Mouse (Mus musculus): Measurements from ENCODE around the gene Slc36a4. TPM values are rescaled to one million over a fixed set of nuclear protein-coding genes. Genes with fewer than 3 reads are reported as not detected.
A peak's percentile ranks its signal among the peaks of the same experiment; 100 is the strongest.

Slc36a4 gene
- 7.6 to 15.0 TPM (median 11.3 TPM) in 3 replicates for total RNA-seq (2017)

DNA sequence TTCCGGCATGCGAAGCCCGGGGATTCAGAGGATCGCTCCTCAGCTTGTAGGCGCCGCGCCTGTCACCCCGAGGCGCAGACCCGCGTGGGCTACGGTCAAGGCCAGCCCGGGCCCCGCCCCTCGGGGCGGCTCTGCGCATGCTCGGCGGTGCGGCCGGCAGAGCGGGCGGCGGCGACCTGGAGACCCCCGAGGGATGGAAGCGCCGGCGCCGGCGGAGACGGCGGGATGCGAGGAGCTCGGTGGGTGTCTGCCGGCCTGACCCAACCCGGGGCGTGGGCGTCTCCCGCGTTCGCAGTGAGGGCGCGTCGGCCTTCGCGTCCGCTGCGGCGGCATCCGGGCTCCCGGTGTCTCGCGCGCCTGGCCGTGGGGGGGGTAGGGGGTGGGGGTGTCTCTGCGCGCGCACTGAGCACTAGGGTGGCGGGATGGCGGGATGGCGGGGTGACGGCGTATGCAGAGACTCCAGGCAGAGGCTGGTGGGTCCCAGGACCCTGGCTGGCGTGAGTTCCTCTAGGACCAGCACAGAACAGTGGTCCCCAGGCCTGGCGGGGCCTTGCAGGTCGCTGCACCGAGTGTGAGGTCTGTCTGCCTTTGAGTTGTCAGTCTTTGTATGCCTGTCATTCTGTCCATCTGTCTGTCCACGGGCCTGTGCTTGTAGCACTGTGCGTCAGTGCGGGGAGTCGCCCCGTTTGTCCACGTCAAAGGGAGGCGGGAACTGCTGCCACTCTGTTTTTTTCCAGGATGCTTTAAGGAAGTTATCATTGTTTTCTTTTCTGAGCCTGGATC is at the start of gene Slc36a4:
TSS of gene Slc36a4 (plus strand) at position 140 of the 783 bp plus-strand sequence.
- peak; percentile 68 for ATAC-seq (replicated peaks; ENCODE audit: insufficient number of reproducible peaks, low FRiP score, low TSS enrichment, poor library complexity, severe bottlenecking)

DNA sequence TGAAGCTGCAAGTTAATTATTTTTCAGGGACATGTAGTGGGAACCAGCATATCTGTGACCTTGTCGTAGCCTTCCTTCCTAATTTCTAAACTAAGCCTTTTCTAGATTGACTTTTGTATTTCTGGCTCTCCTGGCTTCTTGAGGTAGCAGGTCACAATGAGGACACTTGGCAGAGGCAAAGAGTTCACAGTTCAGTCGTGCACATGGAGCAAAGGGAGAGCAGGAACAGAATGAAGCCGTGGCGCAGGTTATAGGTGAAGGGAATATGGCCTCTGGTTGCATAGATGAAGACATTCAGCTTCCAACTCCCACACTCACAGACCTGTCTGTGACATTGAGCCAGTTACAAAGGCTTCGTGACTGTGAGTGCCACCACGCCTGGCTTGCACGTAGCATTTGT is 44.9 kb upstream of the Slc36a4 start:
- no peak for ATAC-seq (replicated peaks; ENCODE audit: insufficient number of reproducible peaks, low FRiP score, low TSS enrichment, poor library complexity, severe bottlenecking)

DNA sequence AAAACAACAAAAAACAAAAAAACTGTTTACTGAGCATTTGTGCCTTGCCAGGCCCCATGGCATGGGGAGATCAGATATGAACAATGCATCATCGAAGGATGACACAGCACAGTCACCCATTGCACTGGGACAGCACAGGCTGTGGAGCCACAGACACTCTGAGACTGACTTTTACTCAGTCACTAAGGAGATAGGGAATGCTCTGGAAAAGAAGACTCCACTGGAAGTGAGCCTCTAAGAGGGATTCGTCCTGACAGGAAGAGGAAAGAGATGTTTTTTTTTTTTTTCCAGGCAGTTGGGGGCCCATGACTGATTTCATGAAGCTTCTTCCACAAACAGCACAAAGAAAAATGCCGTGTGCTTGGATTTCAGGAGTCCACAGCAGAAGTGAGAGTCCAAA is 40.1 kb upstream of the Slc36a4 start:
- ATAC-seq (replicated peaks; ENCODE audit: insufficient number of reproducible peaks, low FRiP score, low TSS enrichment, poor library complexity, severe bottlenecking): no peak

GRCm38 (mm10) chr9:15670002-15670527 is 39.5 kb upstream of the Slc36a4 start:
- no peak for ATAC-seq (replicated peaks; ENCODE audit: insufficient number of reproducible peaks, low FRiP score, low TSS enrichment, poor library complexity, severe bottlenecking)

- no peak for ATAC-seq (replicated peaks; ENCODE audit: insufficient number of reproducible peaks, low FRiP score, low TSS enrichment, poor library complexity, severe bottlenecking)
These were observed 37.3 kb upstream of the Slc36a4 start for GRCm38 (mm10) chr9:15672251-15672650.

GRCm38 (mm10) chr9:15681855-15682466 is 27.6 kb upstream of the Slc36a4 start:
- no peak for ATAC-seq (replicated peaks; ENCODE audit: insufficient number of reproducible peaks, low FRiP score, low TSS enrichment, poor library complexity, severe bottlenecking)

GRCm38 (mm10) chr9:15685215-15685614 is 24.3 kb upstream of the Slc36a4 start:
- ATAC-seq (replicated peaks; ENCODE audit: insufficient number of reproducible peaks, low FRiP score, low TSS enrichment, poor library complexity, severe bottlenecking): peak; percentile 70

DNA sequence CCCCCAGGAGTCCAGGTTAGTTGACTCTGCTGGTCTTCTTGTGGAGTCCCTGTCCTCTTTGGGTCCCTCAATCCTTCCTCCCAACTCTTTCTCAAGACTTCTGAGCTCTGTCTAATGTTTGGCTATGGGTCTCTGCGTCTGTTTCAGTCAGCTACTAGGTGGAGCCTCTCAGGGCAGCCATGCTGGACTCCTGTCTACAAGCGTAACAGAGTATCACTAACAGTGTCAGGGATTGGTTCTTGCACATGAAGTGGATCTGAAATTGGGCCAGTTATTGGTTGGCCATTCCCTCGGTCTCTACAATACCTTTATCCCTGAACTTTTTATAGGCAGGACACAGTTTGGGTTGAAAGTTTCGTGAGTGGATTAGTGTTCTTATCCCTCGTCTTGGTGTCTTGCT is 22.2 kb upstream of the Slc36a4 start:
- no peak for ATAC-seq (replicated peaks; ENCODE audit: insufficient number of reproducible peaks, low FRiP score, low TSS enrichment, poor library complexity, severe bottlenecking)

DNA sequence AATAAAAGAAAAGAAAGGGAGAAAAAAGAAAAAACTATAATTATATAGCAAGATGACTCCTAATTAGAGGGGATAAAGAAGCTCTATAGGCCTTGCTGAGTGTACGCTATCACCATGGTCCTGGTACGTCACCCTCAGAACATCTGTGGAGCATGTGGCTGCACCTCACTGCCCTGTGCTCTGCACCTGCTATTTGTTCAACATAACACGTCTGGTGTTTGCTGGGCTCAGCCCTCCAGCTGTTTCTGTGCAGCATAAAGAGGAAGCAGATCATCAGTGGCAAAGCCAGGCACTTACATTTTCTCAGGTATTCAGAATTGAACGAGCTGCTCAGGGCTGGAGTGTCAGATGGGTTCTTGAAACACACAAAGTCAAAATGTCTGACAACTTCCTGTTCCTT is 15.7 kb upstream of the Slc36a4 start:
- ATAC-seq (replicated peaks; ENCODE audit: insufficient number of reproducible peaks, low FRiP score, low TSS enrichment, poor library complexity, severe bottlenecking): no peak

- ATAC-seq (replicated peaks; ENCODE audit: insufficient number of reproducible peaks, low FRiP score, low TSS enrichment, poor library complexity, severe bottlenecking): no peak
These were observed 14.5 kb upstream of the Slc36a4 start for GRCm38 (mm10) chr9:15694989-15695388.

DNA sequence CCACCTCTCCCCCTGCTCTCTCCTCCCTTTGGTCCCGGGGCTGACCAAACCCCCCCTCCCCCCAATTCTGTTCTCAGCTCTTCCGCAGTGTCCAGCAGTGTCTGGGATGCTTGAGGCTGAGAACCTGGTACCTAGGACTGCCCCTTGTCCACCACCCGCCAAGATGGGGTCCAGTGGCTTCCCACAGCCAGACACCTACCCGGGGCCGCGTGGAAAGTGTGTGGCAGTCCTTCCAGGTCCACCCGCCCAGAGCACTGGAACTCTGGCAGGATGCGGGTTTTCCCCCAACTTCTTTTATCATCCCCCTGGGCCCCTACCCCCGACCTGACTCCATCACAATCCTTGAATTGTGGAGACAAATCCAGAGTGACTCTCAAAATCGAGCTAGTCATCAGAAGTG is 3.8 kb upstream of the Slc36a4 start:
- no peak for ATAC-seq (replicated peaks; ENCODE audit: insufficient number of reproducible peaks, low FRiP score, low TSS enrichment, poor library complexity, severe bottlenecking)

GRCm38 (mm10) chr9:15708979-15709598 is 449 bp upstream of the Slc36a4 start:
- ATAC-seq (replicated peaks; ENCODE audit: insufficient number of reproducible peaks, low FRiP score, low TSS enrichment, poor library complexity, severe bottlenecking): peak; percentile 72

DNA sequence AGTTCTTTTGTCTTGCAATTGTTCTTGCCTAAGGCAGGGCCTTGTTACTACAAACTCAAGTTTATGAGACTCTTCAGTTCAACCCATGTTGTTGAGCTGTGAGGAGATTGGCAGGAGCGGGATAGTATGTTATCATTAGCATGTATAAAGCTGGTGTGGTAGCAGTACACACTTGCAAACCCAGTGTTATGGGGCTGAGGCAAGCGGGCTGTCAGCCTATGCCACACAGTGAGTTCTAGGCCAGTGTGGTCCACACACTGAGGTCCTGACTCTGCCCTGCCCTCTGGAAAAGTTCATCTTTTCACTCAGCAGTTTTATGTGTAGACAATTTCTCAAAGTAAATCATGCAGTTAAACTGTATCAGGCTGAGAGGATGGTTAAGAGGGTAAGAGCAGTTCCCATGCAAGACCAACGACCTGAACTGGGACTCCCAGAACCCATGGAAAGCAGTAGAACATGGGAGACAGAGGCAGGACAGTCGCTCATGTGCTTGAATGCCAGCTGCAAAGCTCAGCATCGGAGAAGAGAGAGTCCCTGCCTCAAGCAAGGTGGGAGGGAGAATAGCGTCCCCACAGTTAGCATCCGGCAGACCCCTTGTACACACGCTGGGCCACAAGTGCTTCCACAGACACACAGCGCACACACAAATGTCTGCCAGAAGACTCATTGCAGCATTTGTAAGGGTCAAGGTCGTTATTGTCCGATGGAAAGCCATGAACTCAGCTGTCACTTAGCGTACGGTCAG is 1.5 kb downstream of the Slc36a4 start:
- no peak for ATAC-seq (replicated peaks; ENCODE audit: insufficient number of reproducible peaks, low FRiP score, low TSS enrichment, poor library complexity, severe bottlenecking)

DNA sequence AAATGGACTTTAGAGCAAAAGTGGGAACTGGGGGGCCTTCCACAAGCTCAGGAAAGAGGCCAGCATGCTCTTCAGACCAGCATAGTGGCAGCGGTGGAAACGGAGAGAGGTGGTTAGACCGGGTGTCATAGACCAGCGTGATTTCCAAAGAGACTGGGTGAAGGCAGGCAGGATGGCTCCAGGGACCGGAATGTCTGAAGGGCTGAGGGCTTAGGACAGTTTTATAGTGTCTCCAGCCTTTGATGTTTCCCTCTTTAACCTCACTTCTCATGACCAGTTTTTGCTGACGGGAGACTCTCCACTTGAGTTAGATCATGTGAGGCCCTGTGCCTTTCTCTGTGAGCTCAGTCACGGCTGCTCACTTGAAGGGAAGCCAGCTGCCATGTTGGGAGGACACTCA is 2.1 kb downstream of the Slc36a4 start:
- no peak for ATAC-seq (replicated peaks; ENCODE audit: insufficient number of reproducible peaks, low FRiP score, low TSS enrichment, poor library complexity, severe bottlenecking)

GRCm38 (mm10) chr9:15714792-15715191 is 5.3 kb downstream of the Slc36a4 start:
- no peak for ATAC-seq (replicated peaks; ENCODE audit: insufficient number of reproducible peaks, low FRiP score, low TSS enrichment, poor library complexity, severe bottlenecking)

DNA sequence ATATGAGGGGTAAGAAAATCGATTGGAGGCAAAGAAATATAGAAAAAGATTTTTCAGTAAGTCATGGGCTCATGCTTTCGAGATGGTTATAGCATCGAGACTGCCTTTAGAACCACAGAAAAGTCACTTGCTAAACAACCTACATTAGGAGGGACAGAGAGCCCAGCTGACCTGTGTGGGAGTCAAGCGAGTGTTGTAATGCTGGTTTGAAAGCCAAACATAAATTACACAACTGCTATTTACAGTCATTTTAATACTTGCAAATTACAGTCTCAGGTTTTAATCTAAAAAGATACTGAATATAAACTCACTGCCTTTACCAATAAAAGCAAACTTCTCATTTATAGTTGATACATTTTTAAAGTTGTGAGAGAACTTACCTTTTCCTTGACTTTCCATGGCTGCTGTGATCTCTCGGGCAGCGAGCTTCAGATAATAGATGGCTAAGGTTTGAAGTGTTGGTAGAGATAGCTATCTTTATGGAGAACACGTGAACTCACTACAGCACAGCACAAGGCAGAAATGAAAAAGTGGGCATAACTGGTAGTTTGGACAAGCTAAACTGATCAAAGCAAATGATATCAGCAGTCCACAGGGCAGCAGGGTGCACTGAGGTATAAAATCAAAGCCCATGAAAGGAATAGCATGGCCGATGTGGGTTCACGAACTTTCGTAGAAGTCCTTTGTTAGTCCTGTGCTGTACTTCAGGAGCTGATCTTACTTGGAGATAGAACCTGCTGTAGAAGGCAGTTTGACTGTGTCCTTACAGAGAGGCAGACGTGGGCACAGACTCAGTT is 5.9 kb downstream of the Slc36a4 start:
- ATAC-seq (replicated peaks; ENCODE audit: insufficient number of reproducible peaks, low FRiP score, low TSS enrichment, poor library complexity, severe bottlenecking): no peak

DNA sequence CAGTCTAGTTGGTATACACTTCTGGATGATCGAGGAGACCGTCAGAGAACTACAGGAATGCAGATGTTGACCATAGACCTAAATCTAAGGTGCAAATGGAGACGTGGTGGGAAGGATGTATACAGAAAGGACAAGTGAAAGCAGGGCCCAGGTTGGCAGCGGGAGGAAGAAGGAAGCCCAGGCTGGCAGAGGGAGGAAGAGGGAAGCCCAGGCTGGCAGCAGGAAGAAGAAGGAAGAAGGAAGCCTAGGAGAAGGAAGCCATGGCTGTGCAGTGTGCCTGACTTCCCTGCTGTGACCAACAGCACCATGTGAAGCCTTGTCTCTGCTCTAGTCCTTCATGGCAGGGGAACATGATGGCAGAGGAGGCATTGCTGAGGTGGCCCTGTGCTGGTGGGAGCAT is 7.8 kb downstream of the Slc36a4 start:
- no peak for ATAC-seq (replicated peaks; ENCODE audit: insufficient number of reproducible peaks, low FRiP score, low TSS enrichment, poor library complexity, severe bottlenecking)

DNA sequence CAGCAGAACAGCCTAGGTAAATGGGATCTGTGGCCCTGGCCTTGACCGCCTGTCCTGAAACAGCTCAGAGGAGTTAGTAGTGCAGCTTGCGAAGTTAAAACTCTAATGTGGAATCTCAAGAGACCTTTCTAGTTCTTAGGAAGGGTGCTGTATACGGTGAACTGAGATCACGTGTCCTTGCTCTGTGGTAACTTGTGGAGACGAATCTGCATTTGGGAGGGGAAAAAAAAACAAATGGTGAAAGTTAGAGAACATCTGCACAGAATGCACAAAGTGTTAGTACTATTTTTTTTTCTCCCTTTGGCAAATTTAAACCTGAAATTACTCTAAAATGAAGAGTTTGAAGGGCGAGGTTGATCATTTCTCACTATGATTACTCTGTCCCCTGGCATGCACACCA is 8.8 kb downstream of the Slc36a4 start:
- no peak for ATAC-seq (replicated peaks; ENCODE audit: insufficient number of reproducible peaks, low FRiP score, low TSS enrichment, poor library complexity, severe bottlenecking)
